Mouse (Mus musculus) T-cell, adult 2 months (primary cell): ENCODE results near the gene Usp5.
"Not testable (repeated sequence)": the region's sequence is repeated elsewhere in the genome, so short reads cannot be mapped to it uniquely, and the experiment has no call there.

ENCODE experiments used
- DNase-seq: peaks from one replicate; pipeline ENCODE4 v3.0.0; 2022; ENCODE audit warnings: low spot score

The Usp5 gene

DNA sequence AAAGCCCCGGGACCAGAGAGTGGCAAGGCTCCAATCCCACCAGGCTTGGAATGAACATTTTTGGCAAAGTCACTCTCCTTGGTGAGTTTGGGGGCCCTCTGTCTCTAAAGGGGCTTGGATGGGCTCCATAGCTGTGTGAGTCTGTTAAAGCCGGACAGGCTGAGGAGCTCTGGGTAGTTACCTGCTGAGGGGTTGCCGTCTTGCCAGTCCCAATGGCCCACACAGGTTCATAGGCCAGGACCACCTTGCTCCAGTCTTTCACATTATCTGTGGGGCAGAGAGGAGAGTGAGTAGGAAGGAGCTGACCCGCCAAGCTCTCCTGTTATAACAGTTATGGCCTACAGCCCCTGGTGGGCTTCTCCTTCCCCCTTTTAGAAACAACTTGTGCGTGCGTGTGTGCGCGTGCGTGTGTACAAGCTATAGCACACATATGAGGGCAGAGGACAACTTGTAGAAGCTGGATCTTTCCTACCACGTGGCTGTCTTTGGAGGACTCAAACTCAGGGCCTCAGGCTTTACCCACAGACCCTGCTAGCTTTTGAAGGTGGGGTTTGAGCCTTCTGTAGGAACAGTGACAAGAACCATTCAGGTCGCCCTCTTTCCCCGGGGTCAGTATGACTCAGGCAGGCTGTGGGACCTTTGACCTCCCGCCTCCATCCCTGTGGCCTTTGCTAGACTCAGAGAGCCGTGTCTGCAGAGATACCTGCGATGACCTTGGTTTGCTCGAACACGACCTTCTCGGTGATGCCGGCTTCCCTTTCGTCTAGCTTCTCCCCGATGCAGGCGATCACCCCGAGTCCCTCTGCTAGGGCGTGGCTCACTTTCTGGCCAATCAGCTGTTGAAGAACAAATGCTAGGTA is 17.4 kb downstream of the Usp5 start:
- no peak for DNase-seq

DNA sequence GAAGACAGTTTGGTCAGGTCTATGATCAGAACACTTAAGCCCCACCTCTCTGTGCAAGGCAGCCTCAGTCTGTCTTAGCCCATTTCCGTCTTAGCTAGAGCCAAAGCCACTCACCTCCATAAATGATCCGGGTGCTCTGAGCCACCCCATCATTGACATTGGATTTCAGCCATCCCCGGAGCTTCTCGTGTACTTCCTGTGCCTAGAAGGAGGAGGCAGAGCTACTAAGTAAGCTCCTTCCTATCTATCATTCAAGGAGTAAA is 17.9 kb downstream of the Usp5 start:
- DNase-seq, result no peak

DNA sequence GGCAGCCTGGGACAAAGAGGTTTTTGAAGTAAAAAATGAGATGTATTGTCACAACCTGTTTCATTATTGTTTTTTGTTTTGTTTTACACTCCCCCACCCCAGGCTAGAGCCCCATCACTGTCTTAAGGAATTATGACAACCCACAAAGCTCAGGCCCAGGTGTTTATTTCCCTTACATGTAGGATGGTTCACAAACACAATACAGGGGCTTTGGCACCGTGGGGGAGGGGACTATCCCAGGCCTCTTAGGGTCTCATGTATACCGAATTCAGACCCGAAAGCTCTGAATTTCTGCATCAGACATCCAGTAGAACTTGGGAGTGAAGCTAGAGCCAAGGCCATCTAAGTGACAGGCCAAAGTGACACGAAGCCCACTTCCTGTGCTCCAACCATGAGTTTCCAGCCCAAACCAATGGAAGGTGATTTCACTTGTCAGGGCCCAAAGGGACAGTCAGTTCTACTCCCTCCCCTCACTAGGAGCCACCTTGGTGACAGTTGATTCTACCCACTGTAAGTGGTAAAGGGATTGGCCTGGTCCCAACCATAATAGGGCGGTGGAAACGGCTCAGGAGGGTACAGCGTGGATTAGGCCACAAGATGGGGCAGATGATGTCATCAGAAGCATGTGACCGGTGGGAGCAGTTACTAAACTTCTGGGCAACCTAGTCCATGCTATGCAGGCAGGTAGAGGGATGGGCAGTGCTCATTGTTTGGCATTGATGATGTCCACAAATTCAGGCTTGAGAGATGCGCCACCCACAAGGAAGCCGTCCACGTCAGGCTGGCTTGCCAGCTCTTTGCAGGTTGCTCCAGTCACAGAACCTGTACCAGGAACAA is 18.5 kb downstream of the Usp5 start:
- not testable (repeated sequence) for DNase-seq

DNA sequence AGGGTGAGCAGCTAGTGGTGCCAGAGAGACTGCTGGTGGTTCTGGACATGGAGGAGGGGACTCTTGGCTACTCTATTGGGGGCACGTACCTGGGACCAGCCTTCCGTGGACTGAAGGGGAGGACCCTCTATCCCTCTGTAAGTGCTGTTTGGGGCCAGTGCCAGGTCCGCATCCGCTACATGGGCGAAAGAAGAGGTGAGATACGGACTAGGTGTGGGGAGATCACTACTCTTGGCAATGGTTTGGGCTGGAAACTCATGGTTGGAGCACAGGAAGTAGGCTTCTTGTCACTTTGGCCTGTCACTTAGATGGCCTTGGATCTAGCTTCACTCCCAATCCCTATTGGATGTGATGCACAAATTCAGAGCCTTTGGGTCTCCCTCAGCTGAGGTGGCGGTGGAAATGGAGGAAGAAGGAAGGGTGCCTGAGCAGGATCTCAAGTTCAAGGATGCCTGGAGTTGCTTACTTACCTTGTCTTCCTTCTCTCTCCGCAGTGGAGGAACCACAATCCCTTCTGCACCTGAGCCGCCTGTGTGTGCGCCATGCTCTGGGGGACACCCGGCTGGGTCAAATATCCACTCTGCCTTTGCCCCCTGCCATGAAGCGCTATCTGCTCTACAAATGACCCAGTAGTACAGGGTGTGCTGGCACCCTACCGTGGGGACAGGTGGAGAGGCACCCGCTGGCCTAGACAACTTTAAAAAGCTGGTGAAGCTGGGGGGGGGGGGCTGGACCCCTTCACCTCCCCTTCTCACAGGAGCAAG is 19.3 kb downstream of the Usp5 start:
- DNase-seq, result no peak

DNA sequence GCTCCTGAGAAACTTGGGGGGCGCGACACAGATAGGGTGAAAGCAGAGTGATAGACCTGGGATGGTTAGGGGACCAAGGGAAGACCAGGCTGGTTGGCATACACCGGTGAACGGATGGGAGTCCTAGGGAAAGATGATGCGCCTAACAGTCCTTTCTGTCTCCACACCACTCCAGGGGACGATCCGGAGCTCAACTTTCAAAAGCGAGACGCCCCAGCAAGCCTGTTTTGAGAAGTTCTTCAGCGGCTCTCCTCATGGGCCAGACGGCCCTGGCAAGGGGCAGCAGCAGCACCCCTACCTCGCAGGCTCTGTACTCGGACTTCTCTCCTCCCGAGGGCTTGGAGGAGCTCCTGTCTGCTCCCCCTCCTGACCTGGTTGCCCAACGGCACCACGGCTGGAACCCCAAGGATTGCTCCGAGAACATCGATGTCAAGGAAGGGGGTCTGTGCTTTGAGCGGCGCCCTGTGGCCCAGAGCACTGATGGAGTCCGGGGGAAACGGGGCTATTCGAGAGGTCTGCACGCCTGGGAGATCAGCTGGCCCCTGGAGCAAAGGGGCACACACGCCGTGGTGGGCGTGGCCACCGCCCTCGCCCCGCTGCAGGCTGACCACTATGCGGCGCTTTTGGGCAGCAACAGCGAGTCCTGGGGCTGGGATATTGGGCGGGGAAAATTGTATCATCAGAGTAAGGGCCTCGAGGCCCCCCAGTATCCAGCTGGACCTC is 20.1 kb downstream of the Usp5 start:
- DNase-seq, result peak; percentile 24

DNA sequence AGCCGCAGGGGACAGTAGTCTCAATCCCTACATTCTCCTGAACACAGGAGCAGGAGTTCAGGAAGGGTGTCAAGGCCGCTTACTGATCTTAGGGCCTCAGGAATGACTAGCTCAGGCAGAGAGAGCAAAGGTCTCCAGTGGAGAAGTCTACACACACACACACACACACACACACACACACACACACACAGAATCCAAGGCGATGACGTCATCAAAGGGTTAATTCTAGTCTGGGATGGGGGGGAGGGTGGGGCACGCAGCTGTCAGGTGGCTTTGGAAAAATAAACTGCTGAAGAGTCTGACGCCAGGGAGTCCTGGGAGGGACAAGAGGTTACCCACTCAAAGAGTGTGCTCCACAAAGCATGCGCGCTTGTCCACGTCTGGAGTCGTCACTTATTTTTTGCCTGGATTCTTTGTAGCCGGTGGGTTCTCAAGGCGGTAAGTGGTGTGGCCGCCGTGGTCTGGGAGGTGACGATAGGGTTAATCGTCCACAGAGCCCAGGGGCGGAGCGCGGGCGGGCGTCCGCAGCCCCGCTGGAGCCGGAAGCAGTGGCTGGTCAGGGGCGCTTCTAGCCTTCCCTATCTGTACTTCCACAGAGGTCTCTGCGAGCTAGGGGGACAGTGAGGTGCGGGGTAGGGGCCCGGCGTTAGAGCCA is 20.8 kb downstream of the Usp5 start, which contains the start of gene Spsb2:
Gene Spsb2 (plus strand): TSS at position 304 of the 655 bp plus-strand sequence.
- DNase-seq, result peak; percentile 16

DNA sequence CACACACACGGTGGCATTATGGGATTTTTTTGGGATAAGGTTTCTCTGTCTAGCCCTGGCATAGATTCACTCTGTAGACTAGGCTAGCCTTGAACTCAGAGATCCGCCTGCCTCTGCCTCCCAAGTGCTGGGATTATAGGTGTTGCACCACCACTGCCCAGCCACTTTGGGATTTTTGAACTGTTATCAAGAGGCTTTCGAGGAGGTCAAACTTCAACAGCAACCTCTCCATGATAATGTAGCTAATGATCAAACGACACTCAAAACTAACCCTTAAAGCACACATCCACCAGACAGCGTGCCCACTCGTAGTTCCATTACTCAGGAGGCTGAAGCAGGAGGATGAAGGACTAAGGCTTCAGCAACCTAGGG is 21.3 kb downstream of the Usp5 start:
- no peak for DNase-seq

DNA sequence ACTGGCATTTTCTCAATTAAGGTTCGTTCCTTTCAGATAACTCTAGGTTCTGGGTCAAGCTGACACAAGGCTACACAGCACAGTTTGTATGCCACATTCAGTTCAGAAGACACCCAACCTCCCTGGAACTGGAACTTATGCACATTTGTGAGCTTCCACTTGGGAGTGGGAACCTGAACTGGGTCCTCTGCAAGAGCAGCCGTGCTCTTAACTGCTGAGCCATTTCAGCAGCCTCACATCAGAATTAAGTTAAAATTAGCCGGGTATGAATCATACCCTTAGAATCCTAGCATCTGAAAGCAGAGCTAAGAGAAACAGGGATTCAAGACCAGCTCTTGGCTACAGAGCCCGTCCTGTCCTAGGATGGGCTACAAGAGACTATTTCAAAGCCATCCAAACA is 21.9 kb downstream of the Usp5 start:
- no peak for DNase-seq

DNA sequence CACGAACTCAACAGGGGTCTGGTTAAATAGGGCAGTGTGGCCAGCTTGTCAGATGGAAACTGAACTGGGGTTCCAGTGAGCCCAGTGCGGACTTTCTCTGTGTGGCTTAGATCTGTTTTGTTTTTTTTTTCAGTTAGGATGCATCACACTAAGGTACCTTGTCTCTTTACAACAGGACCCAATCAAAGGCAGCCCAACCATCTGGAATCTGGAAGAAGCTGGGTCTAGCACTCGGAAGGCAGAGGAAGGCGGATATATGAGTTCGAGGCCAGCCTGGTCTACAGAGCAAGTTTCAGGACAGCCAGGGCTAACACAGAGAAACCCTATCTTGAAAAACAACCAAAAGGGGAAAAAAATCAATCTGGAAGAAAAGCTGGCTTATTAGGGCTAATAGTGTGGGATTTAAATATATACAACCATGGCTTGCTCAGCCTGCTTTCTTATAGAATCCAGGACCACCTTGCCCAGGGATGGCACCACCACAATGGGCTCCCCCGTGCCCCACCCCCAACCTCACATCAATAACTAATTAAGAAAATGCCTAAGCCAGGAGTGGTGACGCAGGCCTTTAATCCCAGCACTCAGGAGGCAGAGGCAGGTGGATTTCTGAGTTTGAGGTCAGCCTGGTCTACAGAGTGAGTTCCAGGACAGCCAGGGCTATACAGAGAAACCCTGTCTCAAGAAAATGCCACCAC is 22.7 kb downstream of the Usp5 start:
- DNase-seq, result no peak

DNA sequence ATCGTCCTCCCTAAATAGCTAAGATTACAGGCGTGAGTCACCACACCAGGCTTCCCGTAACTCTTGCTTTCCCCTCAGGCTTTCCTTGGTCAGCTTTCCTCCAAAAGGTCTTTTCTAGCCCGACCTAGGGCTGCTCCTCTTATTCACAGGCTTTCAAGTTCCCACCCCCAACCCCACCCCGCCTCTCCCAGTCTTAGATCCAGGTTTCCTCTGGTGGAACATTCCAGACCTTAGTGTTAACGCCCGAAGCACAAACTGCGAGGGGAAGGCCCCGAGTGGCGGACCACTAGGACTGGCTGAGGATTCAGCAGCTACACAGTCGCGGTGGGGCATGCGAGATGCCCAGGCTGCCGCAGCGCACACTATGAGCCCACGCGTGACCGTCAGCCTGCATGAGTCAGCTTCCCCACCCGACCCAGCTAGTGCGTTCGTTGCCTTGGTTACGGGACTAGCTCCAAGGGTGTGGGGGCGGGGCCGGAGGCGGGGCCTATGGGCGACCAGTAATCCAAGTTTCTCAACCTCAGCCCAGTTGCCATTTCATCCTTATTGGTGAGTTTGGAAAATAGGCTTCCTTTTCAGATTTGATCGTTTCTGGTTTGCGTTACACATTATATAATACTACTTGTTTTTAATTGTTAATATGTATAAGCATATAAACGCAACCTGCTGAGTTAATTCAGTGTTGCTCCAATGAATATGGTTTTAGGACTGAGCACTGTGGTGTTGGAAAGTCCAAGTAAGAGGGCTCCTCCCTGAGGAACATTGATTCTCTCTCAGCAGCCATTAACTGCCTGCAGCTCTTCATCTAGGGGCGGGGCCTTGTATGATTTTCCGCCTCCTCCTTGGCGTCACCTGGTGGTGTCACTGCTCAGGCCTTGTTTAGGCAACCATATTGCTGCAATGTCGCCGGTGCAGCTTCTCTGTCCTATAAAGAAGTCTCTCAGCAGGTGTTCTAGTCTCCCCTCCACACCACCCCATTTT is 23.7 kb downstream of the Usp5 start:
- DNase-seq, result peak; percentile 78

DNA sequence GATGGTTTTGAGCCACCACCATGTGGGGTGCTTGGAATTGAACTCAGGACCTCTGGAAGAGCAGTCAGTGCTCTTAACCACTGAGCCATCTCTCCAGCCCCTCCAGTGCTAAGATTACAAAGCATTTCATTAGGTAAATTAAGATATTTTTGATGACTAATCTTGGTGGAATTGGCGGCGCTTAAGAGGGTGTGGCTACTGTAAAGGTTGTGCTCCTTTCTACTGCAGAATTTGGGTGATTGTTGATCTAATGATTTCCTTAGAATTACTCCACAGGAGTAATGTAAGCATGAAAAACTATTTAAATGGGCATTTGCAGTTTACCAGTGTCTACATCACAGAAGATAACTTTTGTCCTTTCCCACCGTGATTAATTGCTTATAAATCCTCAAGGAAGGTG is 24.9 kb downstream of the Usp5 start:
- no peak for DNase-seq

DNA sequence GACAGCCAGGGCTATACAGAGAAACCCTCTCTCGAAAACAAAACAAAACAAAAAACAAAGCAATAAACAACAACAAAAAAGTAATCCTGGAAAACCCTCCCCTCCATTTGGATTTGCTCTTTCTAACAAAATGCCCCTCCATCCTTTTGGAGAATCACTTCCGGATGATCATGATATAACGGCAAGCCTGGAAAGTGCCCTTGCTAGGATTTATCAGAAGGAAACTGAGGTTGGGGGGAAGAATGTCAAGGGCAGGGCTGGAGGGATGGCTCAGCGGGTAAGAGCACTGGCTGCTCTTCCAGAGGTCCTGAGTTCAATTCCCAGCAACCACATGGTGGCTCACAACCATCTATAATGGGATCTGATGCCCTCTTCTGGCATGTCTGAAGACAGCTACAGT is 25.6 kb downstream of the Usp5 start:
- DNase-seq, result not testable (repeated sequence)

DNA sequence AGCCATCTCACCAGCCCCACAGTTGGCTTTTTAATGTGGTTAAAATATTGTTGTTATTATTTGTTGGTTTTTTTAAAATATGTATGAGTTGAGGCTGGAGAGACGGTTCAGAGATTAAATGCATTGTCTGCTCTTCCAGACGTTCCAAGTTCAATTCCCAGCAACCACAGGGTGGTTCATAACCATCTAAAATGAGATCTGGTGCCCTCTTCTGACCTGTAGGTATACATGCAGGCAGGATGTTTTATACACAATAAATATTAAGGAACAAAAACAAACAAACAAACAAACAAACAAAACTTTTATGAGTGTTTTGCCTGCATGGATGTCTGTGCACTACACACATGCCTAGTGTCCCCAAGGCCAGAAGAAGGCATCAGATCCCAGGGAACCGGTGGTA is 26.2 kb downstream of the Usp5 start:
- DNase-seq, result no peak

DNA sequence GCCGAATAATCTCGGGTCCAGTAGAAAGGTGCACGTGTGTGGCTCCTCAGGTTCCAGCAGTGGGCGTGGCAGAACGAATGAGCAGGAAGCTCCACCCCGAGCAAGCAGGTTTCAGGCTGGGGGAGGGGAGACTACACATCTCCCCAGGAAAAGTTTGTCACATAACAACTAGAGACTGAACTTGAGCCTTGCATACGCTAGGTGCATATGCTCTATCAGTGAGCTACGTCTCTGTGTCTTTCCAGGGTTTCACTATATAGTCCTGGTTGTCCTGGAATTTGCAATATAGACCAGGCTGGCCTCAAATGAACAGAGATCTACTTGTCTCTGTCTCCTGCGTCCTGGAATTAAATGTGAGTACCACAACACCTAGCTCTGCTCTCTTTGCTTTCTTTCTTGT is 26.9 kb downstream of the Usp5 start:
- DNase-seq, result not testable (repeated sequence)

DNA sequence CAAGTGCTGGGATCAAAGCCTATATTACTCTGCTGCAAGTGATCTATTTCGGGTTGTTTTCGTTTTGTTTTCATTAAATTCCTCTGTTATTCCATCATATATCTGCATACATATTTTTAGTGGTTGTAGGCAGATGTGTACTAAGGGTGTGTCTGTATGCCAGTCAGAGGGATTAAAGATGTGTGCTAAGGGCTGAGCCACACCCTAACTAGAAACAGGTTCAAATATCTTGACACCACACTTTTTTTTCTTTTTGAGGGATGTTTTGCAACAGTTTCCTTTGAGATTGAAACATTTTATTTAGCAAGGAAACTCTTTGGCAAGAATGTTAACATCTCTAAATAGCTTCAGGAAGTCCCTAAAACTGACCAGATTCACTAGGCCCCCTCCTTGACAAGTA is 33.1 kb downstream of the Usp5 start:
- DNase-seq, result no peak

DNA sequence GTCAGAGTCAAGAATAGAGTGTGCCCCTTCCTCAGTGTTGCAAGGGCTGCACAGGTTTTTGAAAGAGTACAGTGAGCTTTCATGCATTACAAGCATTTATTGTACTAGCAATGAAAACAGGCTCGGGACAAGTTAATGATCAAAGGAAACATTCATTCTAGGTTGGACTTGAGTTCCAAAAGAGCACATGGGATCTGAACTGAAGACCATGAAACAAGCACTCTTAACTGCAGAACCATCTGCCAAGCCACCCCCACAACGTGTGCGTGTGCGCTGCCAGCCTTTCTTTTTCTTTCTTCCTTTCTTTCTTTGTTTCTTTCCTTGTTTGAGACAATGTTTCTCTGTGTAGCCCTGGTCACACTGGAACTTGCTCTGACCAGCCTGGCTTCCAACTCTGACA is 33.5 kb downstream of the Usp5 start:
- no peak for DNase-seq

DNA sequence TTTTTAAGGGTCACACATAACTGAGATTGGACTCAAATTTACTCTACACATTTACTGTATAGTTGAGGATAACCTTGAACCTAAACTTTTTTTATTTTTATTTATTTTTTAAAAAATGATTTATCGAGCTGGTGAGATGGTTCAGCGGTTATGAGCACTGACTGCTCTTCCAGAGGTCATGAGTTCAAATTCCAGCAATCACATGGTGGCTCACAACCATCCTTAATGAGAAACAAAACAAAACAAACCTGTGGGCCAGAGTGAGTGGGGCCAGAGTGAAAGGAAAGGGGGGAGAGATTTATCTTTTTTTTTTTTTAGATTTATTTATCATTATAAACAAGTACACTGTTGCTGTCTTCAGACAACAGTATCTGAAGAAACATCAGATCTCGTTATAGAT is 37.4 kb downstream of the Usp5 start:
- no peak for DNase-seq

DNA sequence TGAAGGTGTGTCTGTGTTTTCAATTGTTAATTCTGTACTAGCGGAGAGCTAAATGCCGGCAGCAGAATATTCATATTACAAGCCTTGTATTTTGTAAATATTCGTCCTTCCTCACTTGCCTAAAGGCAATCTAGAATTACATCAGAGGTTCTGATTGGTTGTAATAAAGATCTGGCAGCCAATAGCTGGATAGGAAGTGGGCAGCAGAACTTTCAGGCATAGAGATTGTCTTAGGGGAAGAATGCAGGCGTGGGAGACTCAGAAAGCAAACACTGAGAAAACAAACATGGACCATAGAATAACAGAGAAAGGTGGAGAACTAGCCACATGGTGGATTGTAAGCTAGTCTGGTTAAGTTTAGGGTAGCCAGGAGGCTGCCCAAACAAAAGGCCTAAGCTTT is 39.2 kb downstream of the Usp5 start:
- DNase-seq, result no peak

DNA sequence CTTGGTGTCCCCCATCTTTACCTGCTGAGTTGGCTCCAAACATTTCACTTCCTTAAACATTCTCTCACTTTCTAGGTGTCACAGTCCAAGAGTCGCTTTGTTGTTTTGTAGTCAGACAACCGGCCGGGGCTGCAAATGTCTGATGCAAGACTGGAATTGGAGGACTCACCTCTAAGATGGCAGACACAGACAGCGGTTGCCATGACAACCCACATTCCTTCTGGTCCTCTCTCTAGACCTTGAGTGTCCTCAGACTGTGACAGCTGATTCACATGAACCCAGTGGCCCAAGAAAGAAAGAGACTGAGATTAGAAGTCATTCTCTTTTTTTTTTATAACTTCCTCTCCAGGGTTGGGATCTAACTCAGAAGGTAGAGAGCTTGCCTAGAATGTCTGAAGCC is 39.8 kb downstream of the Usp5 start:
- DNase-seq, result no peak

DNA sequence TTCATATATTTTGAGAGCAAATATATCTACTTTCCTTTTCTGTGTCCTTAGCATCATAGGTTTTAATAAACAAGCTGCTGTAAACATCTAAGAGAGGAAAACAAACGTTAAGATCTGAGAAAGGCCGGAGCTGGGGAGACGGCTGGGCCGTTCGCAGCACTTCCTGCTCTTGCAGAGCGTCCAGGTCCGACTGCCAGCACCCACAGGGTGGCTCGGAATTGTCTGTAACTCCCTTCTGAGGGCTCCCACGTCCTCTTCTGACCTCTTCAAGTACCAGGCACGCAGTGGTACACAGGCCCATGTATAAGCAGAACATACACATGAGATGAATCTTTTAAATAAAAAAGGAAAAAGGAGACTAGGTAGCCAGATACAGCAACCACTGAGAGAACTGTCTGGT is 41.6 kb downstream of the Usp5 start:
- DNase-seq, result no peak
